Mouse (Mus musculus) liver, adult 2 months (tissue): ENCODE data around the gene Rarres2.

Source experiments
- CTCF ChIP-seq: fragments of 200-500 bp; IDR thresholded peaks from 2 replicates; pipeline ENCODE4 v1.5.1; 2011; ENCODE audit warnings: low read depth, low read length, control low read depth
- POLR2A ChIP-seq: fragments of 200-500 bp; IDR thresholded peaks from 2 replicates; pipeline ENCODE4 v1.6.1; 2011; ENCODE audit warnings: low read length, control low read depth; ENCODE audit not compliant: insufficient read depth; ENCODE audit errors: extremely low read depth

GRCm38 (mm10) chr6:48589194-48589750, 16.7 kb upstream of the Rarres2 start, which contains the start of gene Gm45021:
- TF ChIP-seq CTCF: no peak
- TF ChIP-seq POLR2A: no peak
